Mouse (Mus musculus) heart, embryonic 14.5 days (tissue): ENCODE measurements around the gene Smchd1. TPM values are rescaled to one million over a fixed set of nuclear protein-coding genes. Genes with fewer than 3 reads are reported as not detected.

Source experiments
- ATAC-seq: fragments of 200-750 bp; cut with Nextera tagmentation; 2 replicates; pipeline ENCODE4 v1.8.0; 2017; ENCODE audit warnings: low read depth, moderate TSS enrichment; ENCODE audit not compliant: insufficient number of reproducible peaks, insufficient read depth, low FRiP score
- H3K27ac ChIP-seq, 2 experiments: fragments of 200-500 bp in 1 of 2; fragments of 300-500 bp in 1 of 2; sonication (generic) in 1 of 2; replicated peaks in 1 of 2; 2 replicates each; pipeline ENCODE4 v1.5.1; 2012 to 2014; ENCODE audit warnings: low read depth in 2 of 2, low read length in 2 of 2, control low read depth in 1 of 2, mild to moderate bottlenecking in 1 of 2, mixed read lengths in 1 of 2; ENCODE audit not compliant: control insufficient read depth in 1 of 2, insufficient read depth in 1 of 2
- H3K27me3 ChIP-seq: fragments of 300-500 bp; sonication (generic); 2 replicates; pipeline ENCODE4 v1.6.1; 2014; ENCODE audit warnings: mild to moderate bottlenecking, low read length, control low read depth; ENCODE audit not compliant: control insufficient read depth, insufficient read depth
- H3K36me3 ChIP-seq: fragments of 300-500 bp; sonication (generic); 2 replicates; pipeline ENCODE4 v1.6.1; 2014; ENCODE audit warnings: mild to moderate bottlenecking, control low read depth, low read length, mixed read lengths; ENCODE audit not compliant: control insufficient read depth, insufficient read depth
- H3K4me1 ChIP-seq, 2 experiments: fragments of 200-500 bp in 1 of 2; fragments of 300-500 bp in 1 of 2; sonication (generic) in 1 of 2; 2 replicates each; pipeline ENCODE4 v1.6.1; 2012 to 2014; ENCODE audit warnings: low read length in 2 of 2, control low read depth in 1 of 2, mixed read lengths in 1 of 2; ENCODE audit not compliant: control insufficient read depth in 2 of 2, insufficient read depth in 2 of 2
- H3K4me2 ChIP-seq: fragments of 300-500 bp; sonication (generic); 2 replicates; pipeline ENCODE4 v1.6.1; 2014; ENCODE audit warnings: mild to moderate bottlenecking, low read length
- H3K4me3 ChIP-seq, 2 experiments: fragments of 200-500 bp in 1 of 2; fragments of 300-500 bp in 1 of 2; sonication (generic) in 1 of 2; 2 replicates each; pipeline ENCODE4 v1.5.1; 2012 to 2014; ENCODE audit warnings: low read length in 2 of 2, mild to moderate bottlenecking in 2 of 2, control low read depth in 1 of 2, low read depth in 1 of 2, moderate library complexity in 1 of 2; ENCODE audit not compliant: control insufficient read depth in 1 of 2, insufficient read depth in 1 of 2
- H3K9ac ChIP-seq: fragments of 300-500 bp; sonication (generic); 2 replicates; pipeline ENCODE4 v1.6.1; 2014; ENCODE audit warnings: mild to moderate bottlenecking, low read length
- H3K9me3 ChIP-seq: fragments of 300-500 bp; sonication (generic); 2 replicates; pipeline ENCODE4 v1.6.1; 2016; ENCODE audit warnings: low read length, control low read depth; ENCODE audit not compliant: control insufficient read depth
- WGBS: fragments of 180-500 bp; shearing (Covaris S2); extraction: QIAGEN DNeasy Blood & Tissue Kit; methylation state at CpG from one replicate; pipeline ENCODE4 v1.1.7; 2014; 5-methylcytosine and 5-hydroxymethylcytosine counted together
- polyA plus RNA-seq: library from polyadenylated mRNA; unstranded; fragments of >200 nt; fragmentation: Nextera tagmentation; extraction: Ambion mirVana; gene quantifications from 2 replicates; pipeline ENCODE4 v1.2.1, GENCODE M21; 2014

Smchd1 gene
- polyA plus RNA-seq, result 41.7 and 49.1 TPM in 2 replicates

GRCm38 (mm10) chr17:71474762-71475704 is at the start of gene Smchd1:
Gene Smchd1, minus strand, starts transcription at chr17:71475343.
- H3K9ac ChIP-seq, result peak within 1 kb of the TSS; percentile 84
- no peaks in the 10 kb centered on the region for H3K9me3 ChIP-seq
- H3K27me3 ChIP-seq, result no peaks in the 10 kb centered on the region
- peak within 1 kb of the TSS; percentile 86 to 91 for H3K4me3 ChIP-seq
- peaks cover 3 to 8% of the 10 kb centered on the region in 2 experiments for H3K4me1 ChIP-seq
- peak; percentile 94 for ATAC-seq
- peak within 1 kb of the TSS; percentile 90 for H3K4me2 ChIP-seq
- peak within 1 kb of the TSS; percentile 96 to 99 for H3K27ac ChIP-seq
- H3K36me3 ChIP-seq, result no peaks in the 10 kb centered on the region
- WGBS, result under 1% methylated on average over 86 of the region's 109 CpGs

- Histone ChIP-seq H3K27me3 (no peaks in the 10 kb centered on the region), H3K36me3 (peaks cover 94% of the 10 kb centered on the region), H3K9ac (no peak overlapping the region), H3K4me3 (no peak overlapping the region), H3K4me1 (no peaks in the 10 kb centered on the region), H3K27ac (no peak overlapping the region), H3K4me2 (no peak overlapping the region), H3K9me3 (no peaks in the 10 kb centered on the region)
- no peak for ATAC-seq
- 92% methylated on average over 11 of the region's 11 CpGs for WGBS
These were observed 35.2 kb upstream of the Smchd1 start for GRCm38 (mm10) chr17:71510297-71510696.

GRCm38 (mm10) chr17:71506832-71507231 is 31.7 kb upstream of the Smchd1 start:
- 84% methylated on average over 8 of the region's 8 CpGs for WGBS
- Histone ChIP-seq H3K9me3 (no peaks in the 10 kb centered on the region), H3K36me3 (peaks cover 93% of the 10 kb centered on the region), H3K4me1 (no peaks in the 10 kb centered on the region), H3K9ac (no peak overlapping the region), H3K4me2 (no peak overlapping the region), H3K4me3 (no peak overlapping the region), H3K27ac (no peak overlapping the region), H3K27me3 (no peaks in the 10 kb centered on the region)
- no peak for ATAC-seq

- Histone ChIP-seq H3K9ac (no peak overlapping the region), H3K27me3 (no peaks in the 10 kb centered on the region), H3K4me3 (no peak overlapping the region), H3K4me1 (no peaks in the 10 kb centered on the region), H3K4me2 (no peak overlapping the region), H3K9me3 (no peaks in the 10 kb centered on the region), H3K27ac (no peak overlapping the region), H3K36me3 (peaks cover 61% of the 10 kb centered on the region)
- 85% methylated on average over 4 of the region's 4 CpGs for WGBS
- no peak for ATAC-seq
These were observed 20.6 kb upstream of the Smchd1 start for GRCm38 (mm10) chr17:71495784-71496183.

- H3K27ac ChIP-seq, result no peak overlapping the region
- H3K4me1 ChIP-seq, result peaks cover 0 to 5% of the 10 kb centered on the region in 2 experiments; a peak in 1 of 4 replicates
- H3K36me3 ChIP-seq, result peaks cover 17% of the 10 kb centered on the region
- no peak overlapping the region for H3K4me3 ChIP-seq
- 78% methylated on average over 4 of the region's 4 CpGs for WGBS
- H3K27me3 ChIP-seq, result no peaks in the 10 kb centered on the region
- no peaks in the 10 kb centered on the region for H3K9me3 ChIP-seq
- no peak overlapping the region for H3K4me2 ChIP-seq
- H3K9ac ChIP-seq, result no peak overlapping the region
- no peak for ATAC-seq
These were observed 16.2 kb upstream of the Smchd1 start for GRCm38 (mm10) chr17:71491332-71491686.

- 49% methylated on average over 9 of the region's 9 CpGs for WGBS
- no peak for ATAC-seq
These were observed 15.7 kb upstream of the Smchd1 start for GRCm38 (mm10) chr17:71490666-71491331.

GRCm38 (mm10) chr17:71489703-71490461 is 14.7 kb upstream of the Smchd1 start:
- H3K27me3 ChIP-seq, result no peaks in the 10 kb centered on the region
- H3K4me1 ChIP-seq, result peaks cover 5 to 7% of the 10 kb centered on the region in 2 experiments; a peak in 2 of 4 replicates
- H3K9me3 ChIP-seq, result no peaks in the 10 kb centered on the region
- ATAC-seq, result no peak
- no peak overlapping the region for H3K4me2 ChIP-seq
- no peak overlapping the region for H3K27ac ChIP-seq
- 83% methylated on average over 9 of the region's 9 CpGs for WGBS
- H3K36me3 ChIP-seq, result peaks cover 2% of the 10 kb centered on the region
- no peak overlapping the region for H3K4me3 ChIP-seq
- H3K9ac ChIP-seq, result no peak overlapping the region

More at GRCm38 (mm10) chr17:71490666-71491331, 15.7 kb upstream of the Smchd1 start:
- H3K4me1 ChIP-seq, result peaks cover 3 to 7% of the 10 kb centered on the region in 2 experiments; a peak in 2 of 4 replicates
- H3K4me3 ChIP-seq, result no peak overlapping the region
- no peaks in the 10 kb centered on the region for H3K27me3 ChIP-seq
- H3K9ac ChIP-seq, result no peak overlapping the region
- no peak overlapping the region for H3K4me2 ChIP-seq
- peaks cover 12% of the 10 kb centered on the region for H3K36me3 ChIP-seq
- H3K27ac ChIP-seq, result no peak overlapping the region
- no peaks in the 10 kb centered on the region for H3K9me3 ChIP-seq
